Mouse (Mus musculus): ENCODE measurements around the gene Aco2. TPM values are rescaled to one million over a fixed set of nuclear protein-coding genes. Genes with fewer than 3 reads are reported as not detected.

Aco2 gene
- polyA plus RNA-seq, 1 experiment from 2014 or later = 636 TPM

DNA sequence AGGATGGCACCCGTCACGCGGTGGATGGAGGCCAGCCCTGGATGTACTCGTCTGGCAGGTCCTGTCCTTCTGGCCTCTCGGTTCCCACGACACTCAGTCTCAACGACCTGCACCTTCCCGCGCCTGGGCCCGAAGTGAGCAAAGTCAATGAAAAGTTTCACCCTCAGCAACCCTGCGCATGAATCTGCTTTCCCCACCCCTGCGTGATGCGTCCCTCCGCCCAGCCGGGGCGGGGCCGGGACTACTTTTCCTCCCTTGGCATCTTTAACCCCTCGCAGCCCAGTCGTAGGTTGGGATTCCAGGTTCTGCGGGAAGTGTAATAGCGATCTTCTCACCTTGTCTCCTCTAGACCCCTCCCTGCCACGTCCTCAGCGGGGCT lies 14.0 kb upstream of the Aco2 start:
- Histone ChIP-seq H3K9ac (peak overlapping the region; percentile 96), H3K27me3 (no peaks in the 10 kb centered on the region), H3K4me3 (peak overlapping the region; percentile 97), H3K4me2 (peak overlapping the region; percentile 91), H3K27ac (peak overlapping the region; percentile 98), H3K36me3 (peaks cover 4% of the 10 kb centered on the region; the same call in 1 of the 2 replicates), H3K4me1 (replicated peaks) (peaks cover 21% of the 10 kb centered on the region), H3K9me3 (replicated peaks) (no peaks in the 10 kb centered on the region)
- ATAC-seq (replicated peaks; ENCODE audit: insufficient number of reproducible peaks, insufficient read depth, low FRiP score, low read depth) = peak; percentile 13; the same call in 1 of the 2 replicates
- WGBS = under 1% methylated on average over 23 of the region's 23 CpGs

DNA sequence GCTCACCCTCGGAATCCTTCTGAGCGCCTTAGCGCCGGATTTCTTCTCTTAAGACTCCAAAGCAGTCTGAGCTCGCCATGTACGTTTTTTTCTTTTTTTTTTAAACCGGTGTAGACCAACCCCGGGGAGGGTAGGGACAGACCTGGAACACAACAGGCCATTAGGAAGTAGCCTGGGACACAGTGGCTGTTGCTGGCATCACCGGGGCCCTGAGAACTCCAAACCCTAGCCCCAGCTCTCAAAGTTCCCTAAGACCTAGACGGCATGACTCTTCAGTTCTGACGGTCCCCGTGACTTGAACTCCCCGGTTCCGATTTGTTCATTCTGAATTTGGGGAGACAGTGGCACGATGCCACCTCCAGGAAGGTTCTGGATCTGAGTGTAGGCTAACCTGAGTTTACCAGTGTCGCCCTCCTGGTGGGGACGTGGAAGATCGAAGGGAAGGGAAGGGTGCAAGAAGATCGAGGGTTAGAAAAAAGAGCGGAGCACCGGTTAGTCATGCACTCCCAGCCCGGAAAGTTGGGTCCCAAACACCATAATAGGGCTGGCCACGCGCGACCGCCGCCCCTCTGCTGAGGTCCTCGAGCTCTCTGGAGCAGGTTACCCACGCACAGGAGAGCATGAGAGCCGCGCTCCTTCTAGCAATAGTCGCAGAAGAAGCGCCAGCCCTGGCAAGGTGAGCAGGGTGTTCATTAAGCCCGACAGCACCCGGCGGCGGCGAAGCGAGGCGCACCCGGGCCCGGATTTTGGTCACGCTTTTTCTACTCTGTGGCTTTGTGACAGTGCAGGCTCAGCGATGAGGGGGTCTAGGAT lies 13.4 kb upstream of the Aco2 start, which contains the start of gene Tob2:
Gene Tob2 (minus strand): TSS at position 280 of the 813 bp plus-strand sequence.
- H3K36me3 ChIP-seq = peaks cover 4% of the 10 kb centered on the region; the same call in 1 of the 2 replicates
- peak within 1 kb of the TSS; percentile 98 for H3K27ac ChIP-seq
- H3K4me2 ChIP-seq = peak within 1 kb of the TSS; percentile 91
- H3K4me3 ChIP-seq = peak within 1 kb of the TSS; percentile 97
- peak; percentile 16; the same call in 1 of the 2 replicates for ATAC-seq (replicated peaks; ENCODE audit: insufficient number of reproducible peaks, insufficient read depth, low FRiP score, low read depth)
- peak within 1 kb of the TSS; percentile 96 for H3K9ac ChIP-seq
- no peaks in the 10 kb centered on the region for H3K27me3 ChIP-seq
- H3K4me1 ChIP-seq (replicated peaks) = peaks cover 21% of the 10 kb centered on the region
- under 1% methylated on average over 44 of the region's 44 CpGs for WGBS
- H3K9me3 ChIP-seq (replicated peaks) = no peaks in the 10 kb centered on the region

DNA sequence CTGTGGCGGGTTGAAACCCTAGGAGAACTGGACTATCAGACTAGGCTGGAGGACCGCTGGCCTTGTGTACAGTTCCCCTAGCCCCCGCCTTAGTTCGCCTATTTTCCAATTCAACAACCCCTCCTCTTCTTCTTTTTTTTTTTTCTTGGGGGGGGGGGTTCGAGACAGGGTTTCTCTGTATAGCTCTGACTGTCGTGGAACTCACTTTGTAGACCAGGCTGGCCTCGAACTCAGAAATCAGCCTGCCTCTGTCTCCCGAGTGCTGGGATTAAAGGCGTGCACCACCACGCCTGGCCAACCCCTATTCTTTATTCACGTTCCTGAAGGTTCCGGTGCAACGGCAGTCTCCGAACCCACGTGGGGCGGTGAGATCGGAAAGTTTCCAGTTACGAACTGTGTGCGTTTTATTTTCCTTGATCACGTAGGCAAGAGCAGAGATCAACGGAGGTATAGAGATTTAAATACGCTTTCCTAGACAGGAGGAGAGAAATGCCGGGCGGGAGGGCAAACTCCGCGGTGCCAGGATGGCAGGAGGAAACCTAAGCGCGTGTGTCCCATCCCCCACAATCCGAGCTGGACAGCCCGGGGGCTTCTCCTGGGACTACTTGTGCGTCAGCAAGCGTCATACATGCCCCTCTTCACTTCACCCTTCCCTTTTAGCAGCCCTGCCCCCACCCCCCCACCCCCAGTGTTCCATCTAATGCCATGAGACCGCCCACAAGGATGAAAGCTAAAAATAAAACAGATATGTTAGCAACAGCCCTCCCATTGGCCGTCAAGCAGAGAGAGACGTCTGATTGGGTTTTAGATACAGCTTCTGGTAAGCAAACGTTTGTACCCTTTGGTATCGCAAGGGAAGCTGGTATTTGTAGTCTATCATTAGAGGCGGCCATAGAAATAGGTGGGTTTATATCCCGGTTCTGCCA lies 12.5 kb upstream of the Aco2 start:
- peak overlapping the region; percentile 97 for H3K4me3 ChIP-seq
- H3K4me1 ChIP-seq (replicated peaks) = peaks cover 20% of the 10 kb centered on the region
- WGBS = under 1% methylated on average over 39 of the region's 39 CpGs
- no peaks in the 10 kb centered on the region for H3K27me3 ChIP-seq
- peak; percentile 81 for ATAC-seq (replicated peaks; ENCODE audit: insufficient number of reproducible peaks, insufficient read depth, low FRiP score, low read depth)
- H3K36me3 ChIP-seq = peaks cover 5% of the 10 kb centered on the region; the same call in 1 of the 2 replicates
- H3K27ac ChIP-seq = peak overlapping the region; percentile 98
- H3K4me2 ChIP-seq = peak overlapping the region; percentile 91
- no peaks in the 10 kb centered on the region for H3K9me3 ChIP-seq (replicated peaks)
- H3K9ac ChIP-seq = peak overlapping the region; percentile 96

DNA sequence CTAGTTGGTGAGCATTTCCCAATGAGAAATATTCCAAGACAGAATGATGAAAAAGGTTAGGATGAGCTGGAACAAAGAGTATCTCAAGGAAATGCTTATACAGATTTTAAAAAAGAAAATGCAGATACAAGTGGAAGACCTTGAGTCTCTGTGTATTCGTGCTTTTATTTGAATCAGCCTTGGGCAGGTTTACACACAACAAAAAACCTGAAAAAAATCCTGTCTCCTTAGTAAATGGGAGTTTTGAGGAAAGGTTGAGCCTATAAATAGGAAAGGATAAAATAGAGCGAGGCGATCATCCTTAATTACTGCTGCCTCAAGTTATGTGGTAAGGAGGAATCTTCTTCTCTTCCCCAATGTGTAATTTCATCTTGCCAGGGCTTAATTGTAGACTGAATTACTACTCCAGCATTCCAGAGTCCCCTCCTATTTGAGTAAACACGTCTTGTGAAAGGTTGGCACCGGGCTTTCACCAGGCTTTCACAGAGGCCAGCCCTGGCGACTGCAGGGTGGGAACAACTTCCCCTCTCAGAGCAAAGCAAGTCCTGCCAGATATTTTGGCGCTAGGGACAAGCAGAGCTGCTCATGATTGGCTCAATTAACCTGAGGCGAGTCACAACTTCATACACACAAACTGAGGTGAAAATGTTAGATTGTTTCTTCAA lies 11.5 kb upstream of the Aco2 start:
- H3K9ac ChIP-seq = no peak overlapping the region
- 39% methylated on average over 8 of the region's 8 CpGs for WGBS
- H3K27ac ChIP-seq = peak overlapping the region; percentile 53

DNA sequence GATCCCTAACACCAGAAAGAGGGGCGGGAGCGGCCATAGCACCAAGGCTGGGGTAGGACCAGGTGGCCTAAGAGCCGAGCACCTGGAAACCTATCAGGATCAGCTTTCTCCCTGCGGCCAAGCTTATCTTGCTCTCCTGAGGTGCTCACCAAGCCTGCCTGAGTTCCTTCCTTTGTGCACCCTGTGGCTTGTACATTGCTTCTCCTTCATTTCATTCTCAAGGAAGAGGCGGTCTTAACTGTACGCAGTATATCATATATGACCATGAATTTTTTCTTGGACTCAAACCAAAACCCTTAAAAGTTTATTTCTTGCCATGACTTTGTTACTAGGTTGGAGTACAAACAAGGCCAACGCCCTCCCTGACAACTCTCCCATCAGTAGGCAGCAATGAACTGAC lies 7.9 kb upstream of the Aco2 start:
- peaks cover 46% of the 10 kb centered on the region for H3K36me3 ChIP-seq

More for the DNA sequence above, 11.5 kb upstream of the Aco2 start:
- ATAC-seq (replicated peaks; ENCODE audit: insufficient number of reproducible peaks, insufficient read depth, low FRiP score, low read depth) = no peak
- peaks cover 11% of the 10 kb centered on the region for H3K4me1 ChIP-seq (replicated peaks)
- H3K36me3 ChIP-seq = peaks cover 11% of the 10 kb centered on the region; the same call in 1 of the 2 replicates
- H3K27me3 ChIP-seq = no peaks in the 10 kb centered on the region
- no peaks in the 10 kb centered on the region for H3K9me3 ChIP-seq (replicated peaks)
- peak overlapping the region; percentile 91 for H3K4me2 ChIP-seq
- no peak overlapping the region for H3K4me3 ChIP-seq

DNA sequence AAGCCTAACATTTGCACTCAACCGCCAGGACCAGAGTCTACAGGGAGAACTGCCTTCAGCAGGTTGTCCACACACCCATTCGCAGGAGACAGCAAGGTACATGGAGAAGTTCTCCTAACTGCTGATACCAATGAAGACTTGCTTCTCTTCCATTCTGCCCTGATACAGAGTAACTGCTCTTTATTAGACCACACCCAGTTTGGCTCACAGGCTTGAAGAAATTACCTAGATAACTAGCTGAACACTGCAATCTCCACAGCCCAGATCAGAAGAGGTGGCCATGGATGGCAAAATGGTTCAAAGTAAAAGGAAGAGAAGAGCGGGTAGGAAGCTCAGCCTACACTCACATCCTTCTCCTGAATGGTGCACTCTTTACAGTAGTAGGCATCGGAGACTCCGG lies 2.1 kb upstream of the Aco2 start:
- Histone ChIP-seq H3K9me3 (replicated peaks) (no peaks in the 10 kb centered on the region), H3K4me1 (replicated peaks) (peaks cover 17% of the 10 kb centered on the region), H3K27ac (no peak overlapping the region), H3K27me3 (no peaks in the 10 kb centered on the region), H3K9ac (no peak overlapping the region), H3K4me2 (no peak overlapping the region), H3K4me3 (no peak overlapping the region), H3K36me3 (peaks cover 53% of the 10 kb centered on the region)
- WGBS = 95% methylated on average over 5 of the region's 5 CpGs
- no peak for ATAC-seq (replicated peaks; ENCODE audit: insufficient number of reproducible peaks, insufficient read depth, low FRiP score, low read depth)

More for the DNA sequence above, 7.9 kb upstream of the Aco2 start:
- Histone ChIP-seq H3K9ac (no peak overlapping the region), H3K9me3 (replicated peaks) (no peaks in the 10 kb centered on the region), H3K4me2 (no peak overlapping the region), H3K27me3 (no peaks in the 10 kb centered on the region), H3K4me1 (replicated peaks) (peaks cover 7% of the 10 kb centered on the region), H3K4me3 (no peak overlapping the region), H3K27ac (no peak overlapping the region)
- WGBS = 91% methylated on average over 7 of the region's 7 CpGs
- no peak for ATAC-seq (replicated peaks; ENCODE audit: insufficient number of reproducible peaks, insufficient read depth, low FRiP score, low read depth)

DNA sequence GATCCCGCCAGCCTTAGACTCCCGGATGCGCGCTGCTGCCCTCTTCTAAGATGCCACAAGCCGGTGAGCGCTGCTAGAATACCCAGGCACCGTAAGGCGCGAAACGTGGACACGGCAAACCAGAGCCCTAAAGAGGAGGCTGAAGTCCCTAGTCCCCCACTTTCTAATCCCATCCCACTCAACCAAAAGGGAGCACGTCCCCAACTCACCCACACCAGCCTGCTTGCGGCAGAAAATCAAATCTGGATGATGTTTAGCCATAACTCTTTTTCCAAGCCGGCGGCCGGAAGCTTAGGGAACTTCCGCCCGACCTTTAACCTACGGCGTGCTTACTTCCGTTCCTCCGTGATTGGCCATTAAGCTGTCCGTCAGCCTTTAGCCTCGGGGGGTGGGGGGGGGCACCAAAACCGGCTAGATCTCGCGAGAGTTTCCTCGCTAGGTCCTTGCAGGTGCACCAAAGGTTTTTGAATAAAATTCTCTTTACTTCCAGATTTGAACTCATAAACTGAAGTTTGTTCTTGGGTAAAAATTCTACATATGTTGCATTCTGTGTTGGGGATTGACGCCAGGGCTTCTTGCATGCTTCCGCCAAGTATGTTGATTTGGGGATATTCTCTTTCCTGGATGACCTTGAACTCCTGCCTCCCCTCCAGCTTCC lies 376 bp upstream of the Aco2 start, which contains the start of gene Phf5a:
Gene Phf5a (minus strand): TSS at position 308 of the 658 bp plus-strand sequence.
- H3K9me3 ChIP-seq (replicated peaks) = no peaks in the 10 kb centered on the region
- peaks cover 25% of the 10 kb centered on the region for H3K4me1 ChIP-seq (replicated peaks)
- H3K27me3 ChIP-seq = no peaks in the 10 kb centered on the region
- peaks cover 37% of the 10 kb centered on the region for H3K36me3 ChIP-seq
- peak within 1 kb of the TSS; percentile 94 for H3K4me3 ChIP-seq
- peak within 1 kb of the TSS; percentile 68 for H3K4me2 ChIP-seq
- peak within 1 kb of the TSS; percentile 92 for H3K9ac ChIP-seq
- peak; percentile 89 for ATAC-seq (replicated peaks; ENCODE audit: insufficient number of reproducible peaks, insufficient read depth, low FRiP score, low read depth)
- under 1% methylated on average over 30 of the region's 30 CpGs for WGBS
- peak within 1 kb of the TSS; percentile 95 for H3K27ac ChIP-seq

DNA sequence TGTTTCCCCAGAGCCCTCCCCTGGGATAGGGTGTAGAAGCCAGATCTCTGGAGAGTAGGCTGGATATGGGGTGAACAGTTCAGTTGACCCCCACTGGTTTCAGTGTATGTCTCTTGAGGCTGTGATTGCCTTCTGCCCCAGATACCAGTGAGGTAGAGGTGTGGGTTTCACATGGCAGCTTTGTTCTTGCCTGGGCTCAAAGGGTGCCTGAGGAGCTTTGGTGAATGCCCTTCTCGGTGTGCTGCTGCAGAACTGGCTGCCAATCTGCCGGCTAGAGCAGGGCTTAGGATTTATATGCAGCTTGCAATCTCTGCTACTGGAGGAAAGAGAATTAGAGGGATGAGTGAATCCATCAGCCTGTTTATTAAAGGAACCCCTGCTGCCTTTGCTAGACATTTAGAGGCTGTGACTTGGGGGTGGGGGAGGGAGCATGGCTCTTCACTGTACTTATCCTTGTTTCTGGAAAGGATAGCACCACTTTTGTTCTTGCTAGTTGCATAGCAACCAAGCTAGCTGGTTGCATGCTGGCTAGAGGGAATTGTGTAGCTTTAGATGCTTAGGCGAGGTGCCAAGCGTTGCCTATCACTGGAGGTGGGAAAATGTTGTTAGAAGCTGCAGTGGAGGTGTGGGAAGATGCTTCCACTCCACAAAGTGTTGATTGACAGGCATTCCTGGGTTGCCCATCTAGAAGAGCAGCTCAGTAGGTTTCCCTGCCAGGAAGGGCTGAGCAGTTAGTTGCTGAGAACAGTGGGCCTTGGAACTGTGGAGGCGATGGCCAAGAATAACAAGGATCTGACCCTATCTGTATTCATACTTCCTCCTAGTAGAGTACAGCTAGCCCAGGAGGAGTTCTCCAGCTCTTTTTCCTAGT lies 7.7 kb downstream of the Aco2 start:
- H3K36me3 ChIP-seq = 0 out of 2 replicates have a peak, but pooled peaks cover 3% of the 10 kb centered on the region
- H3K27me3 ChIP-seq = no peaks in the 10 kb centered on the region
- H3K4me2 ChIP-seq = peak overlapping the region; percentile 14
- 21% methylated on average over 5 of the region's 5 CpGs for WGBS
- no peaks in the 10 kb centered on the region for H3K9me3 ChIP-seq (replicated peaks)
- no peak overlapping the region for H3K4me3 ChIP-seq
- H3K4me1 ChIP-seq (replicated peaks) = peaks cover 54% of the 10 kb centered on the region
- peak; percentile 71 for ATAC-seq (replicated peaks; ENCODE audit: insufficient number of reproducible peaks, insufficient read depth, low FRiP score, low read depth)
- H3K9ac ChIP-seq = no peak overlapping the region
- peak overlapping the region; percentile 66 for H3K27ac ChIP-seq

DNA sequence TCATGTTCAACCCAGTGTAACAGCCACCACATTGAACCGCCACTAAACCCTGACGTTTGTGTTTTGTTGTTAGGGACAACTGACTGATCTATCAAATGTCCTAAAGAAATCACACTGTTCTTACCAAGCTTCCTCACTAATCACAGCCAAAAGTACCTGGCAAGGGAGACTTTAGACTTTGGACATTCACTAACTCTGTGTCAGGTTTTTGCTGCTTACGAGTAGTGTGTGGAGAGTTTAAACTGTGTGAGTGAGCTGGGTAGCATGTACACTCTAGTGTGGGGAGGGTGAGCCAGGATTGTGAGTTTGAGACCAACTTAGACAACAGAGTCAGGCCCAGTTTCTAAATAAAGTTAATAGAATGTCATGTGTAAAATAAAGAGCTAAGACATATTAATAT lies 10.2 kb downstream of the Aco2 start:
- H3K9me3 ChIP-seq (replicated peaks) = no peaks in the 10 kb centered on the region
- peaks cover 58% of the 10 kb centered on the region for H3K4me1 ChIP-seq (replicated peaks)
- 87% methylated on average over 3 of the region's 3 CpGs for WGBS
- ATAC-seq (replicated peaks; ENCODE audit: insufficient number of reproducible peaks, insufficient read depth, low FRiP score, low read depth) = no peak
- no peak overlapping the region for H3K4me2 ChIP-seq
- 0 out of 2 replicates have a peak, but pooled peaks cover 3% of the 10 kb centered on the region for H3K36me3 ChIP-seq
- no peak overlapping the region for H3K27ac ChIP-seq
- H3K27me3 ChIP-seq = no peaks in the 10 kb centered on the region
- no peak overlapping the region for H3K4me3 ChIP-seq
- no peak overlapping the region for H3K9ac ChIP-seq
